Mouse (Mus musculus) midbrain, postnatal 0 days (tissue): ENCODE measurements at regions not wholly inside any gene's neighbourhood (a gene's known extent, or its start where the extent isn't known, plus 50 kb on each side); places are given as distances from the start of the nearest gene placed in this dataset.

Experiments
- ATAC-seq: fragments of 200-750 bp; cut with Nextera tagmentation; 2 replicates; pipeline ENCODE4 v1.8.0; 2017; ENCODE audit warnings: moderate number of reproducible peaks, mild to moderate bottlenecking, moderate TSS enrichment, moderate library complexity; ENCODE audit not compliant: low FRiP score
- DNase-seq: peaks from one replicate; pipeline ENCODE4 v3.0.0-alpha.2; 2015; ENCODE audit warnings: low spot score
- H3K27ac ChIP-seq: fragments of 300-500 bp; sonication (generic); 2 replicates; pipeline ENCODE4 v1.5.1; 2014; ENCODE audit warnings: low read depth, mild to moderate bottlenecking, low read length, mixed read lengths
- H3K27me3 ChIP-seq: fragments of 300-500 bp; sonication (generic); 2 replicates; pipeline ENCODE4 v1.6.1; 2014; ENCODE audit warnings: low read length, control low read depth, mixed read lengths; ENCODE audit not compliant: insufficient read depth
- H3K36me3 ChIP-seq: fragments of 300-500 bp; sonication (generic); 2 replicates; pipeline ENCODE4 v1.6.1; 2014; ENCODE audit warnings: low read length, control low read depth, mixed read lengths; ENCODE audit not compliant: insufficient read depth
- H3K4me1 ChIP-seq: fragments of 300-500 bp; sonication (generic); 2 replicates; pipeline ENCODE4 v1.6.1; 2014; ENCODE audit warnings: mild to moderate bottlenecking, control low read depth, antibody characterized with exemption, low read length, mixed read lengths; ENCODE audit not compliant: insufficient read depth
- H3K4me2 ChIP-seq: fragments of 300-500 bp; sonication (generic); 2 replicates; pipeline ENCODE4 v1.6.1; 2014; ENCODE audit warnings: low read depth, mild to moderate bottlenecking, low read length, mixed read lengths; ENCODE audit not compliant: poor library complexity, severe bottlenecking
- H3K4me3 ChIP-seq: fragments of 300-500 bp; sonication (generic); 2 replicates; pipeline ENCODE4 v1.5.1; 2014; ENCODE audit warnings: low read depth, mild to moderate bottlenecking, low read length, moderate library complexity
- H3K9ac ChIP-seq: fragments of 300-500 bp; sonication (generic); replicated peaks from 2 replicates; pipeline ENCODE4 v1.6.1; 2014; ENCODE audit warnings: mild to moderate bottlenecking, low read length, moderate library complexity, mixed read lengths; ENCODE audit not compliant: poor library complexity, severe bottlenecking
- H3K9me3 ChIP-seq: fragments of 300-500 bp; sonication (generic); 2 replicates; pipeline ENCODE4 v1.6.1; 2016; ENCODE audit warnings: low read length, control low read depth
- CTCF ChIP-seq: IDR thresholded peaks from 2 replicates; pipeline ENCODE4 v1.5.1; 2016; ENCODE audit warnings: antibody characterized with exemption, mild to moderate bottlenecking
- WGBS: fragments of 180-500 bp; shearing (Covaris S2); extraction: QIAGEN DNeasy Blood & Tissue Kit; methylation state at CpG from one replicate; pipeline ENCODE4 v1.1.7; 2014; 5-methylcytosine and 5-hydroxymethylcytosine counted together

DNA sequence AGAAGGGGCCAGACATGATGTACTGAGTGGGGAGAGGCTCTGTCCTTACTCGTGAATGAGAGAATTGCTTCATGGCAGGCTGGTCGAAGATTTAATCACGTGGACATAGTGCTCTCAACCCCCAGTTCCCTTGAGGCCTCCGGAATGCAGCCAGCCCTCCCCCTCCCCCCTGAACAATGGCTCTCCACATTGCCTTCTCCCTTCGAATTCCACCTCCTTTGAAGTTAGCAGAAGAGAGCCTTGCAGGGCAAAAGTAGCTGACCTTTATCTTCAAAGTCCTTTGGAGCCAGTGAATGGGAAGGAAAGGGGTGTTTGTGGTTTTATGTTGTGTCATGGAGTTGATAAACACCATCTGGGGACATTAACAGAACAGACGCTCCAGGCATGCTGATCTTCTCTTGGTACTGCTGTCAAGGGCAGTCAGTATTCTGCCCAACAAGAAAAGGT lies 187.9 kb upstream of the Egfl6 start:
- WGBS, result 19% methylated on average over 6 of the region's 6 CpGs
- Histone ChIP-seq H3K36me3 (no peaks in the 10 kb centered on the region), H3K27me3 (no peaks in the 10 kb centered on the region), H3K9ac (no peak overlapping the region), H3K9me3 (no peaks in the 10 kb centered on the region), H3K4me3 (no peak overlapping the region), H3K4me1 (no peaks in the 10 kb centered on the region), H3K27ac (no peak overlapping the region), H3K4me2 (no peak overlapping the region)
- DNase-seq (peak; percentile 5), ATAC-seq (no peak)
- TF ChIP-seq CTCF, result no peak

- DNase-seq (no peak), ATAC-seq (no peak)
- H3K27me3 ChIP-seq, result no peaks in the 10 kb centered on the region
- H3K27ac ChIP-seq, result no peak overlapping the region
- H3K4me2 ChIP-seq, result no peak overlapping the region
- TF ChIP-seq CTCF, result no peak
- H3K36me3 ChIP-seq, result no peaks in the 10 kb centered on the region
- no peaks in the 10 kb centered on the region for H3K9me3 ChIP-seq
- H3K4me1 ChIP-seq, result no peaks in the 10 kb centered on the region
- 82% methylated on average over 6 of the region's 6 CpGs for WGBS
- no peak overlapping the region for H3K4me3 ChIP-seq
- H3K9ac ChIP-seq, result no peak overlapping the region
Measured at GRCm38 (mm10) chrX:166766991-166767390, 181.5 kb upstream of the Egfl6 start.

GRCm38 (mm10) chrX:166765647-166766046 lies 180.1 kb upstream of the Egfl6 start:
- no peak for DNase-seq
- H3K4me1 ChIP-seq, result no peaks in the 10 kb centered on the region
- no peak for ATAC-seq

DNA sequence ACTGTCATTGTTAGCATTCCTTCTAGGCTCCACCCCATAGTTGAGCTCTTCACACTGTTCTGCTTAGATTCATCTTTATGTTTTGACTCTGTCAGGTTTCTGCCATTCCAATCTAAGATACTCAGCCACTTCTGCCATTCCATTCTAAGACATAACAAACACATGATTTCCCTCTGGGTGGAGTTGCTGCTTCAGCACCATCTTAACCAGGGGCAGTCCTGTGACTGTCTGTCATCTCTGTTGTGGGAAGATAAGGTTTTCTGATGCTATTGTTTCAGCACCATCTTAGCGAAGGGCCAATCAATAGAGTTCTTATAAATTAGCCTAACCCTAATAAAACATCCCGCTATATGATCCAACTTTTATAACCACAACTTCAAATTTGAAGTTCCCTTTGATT lies 176.6 kb upstream of the Egfl6 start:
- DNase-seq (no peak), ATAC-seq (no peak)
- Histone ChIP-seq H3K4me2 (no peak overlapping the region), H3K4me1 (no peaks in the 10 kb centered on the region), H3K36me3 (no peaks in the 10 kb centered on the region), H3K4me3 (no peak overlapping the region), H3K9me3 (no peaks in the 10 kb centered on the region), H3K9ac (no peak overlapping the region), H3K27me3 (0 out of 2 replicates have a peak, but pooled peaks cover 3% of the 10 kb centered on the region), H3K27ac (no peak overlapping the region)
- WGBS, result 87% methylated on average over 2 of the region's 2 CpGs
- TF ChIP-seq CTCF, result no peak

More at GRCm38 (mm10) chrX:166765647-166766046, 180.1 kb upstream of the Egfl6 start:
- Histone ChIP-seq H3K36me3 (no peaks in the 10 kb centered on the region), H3K4me3 (no peak overlapping the region), H3K27ac (no peak overlapping the region), H3K9me3 (no peaks in the 10 kb centered on the region), H3K9ac (no peak overlapping the region), H3K4me2 (no peak overlapping the region), H3K27me3 (no peaks in the 10 kb centered on the region)
- WGBS, result 86% methylated on average over 2 of the region's 2 CpGs
- no peak for TF ChIP-seq CTCF

DNA sequence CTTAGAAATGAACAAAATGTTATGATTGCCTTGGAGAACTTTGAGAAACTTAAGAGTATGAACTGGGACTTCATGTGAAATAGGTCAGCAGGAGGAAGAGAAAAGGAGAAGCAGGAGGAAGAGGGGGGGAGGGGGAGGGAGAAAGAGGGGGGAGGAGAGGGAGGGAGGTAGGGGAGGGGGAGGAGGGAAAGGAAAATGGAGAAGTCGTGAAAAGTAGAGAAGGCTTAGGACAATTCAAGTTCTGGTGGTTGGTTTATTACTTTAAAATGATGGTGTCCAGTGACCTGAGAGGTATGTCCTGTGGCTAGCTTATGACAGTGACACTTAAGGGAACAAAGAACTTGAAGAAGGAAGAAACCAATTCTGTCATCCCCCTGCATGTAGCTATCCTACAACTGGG lies 171.6 kb upstream of the Egfl6 start:
- no peak overlapping the region for H3K4me2 ChIP-seq
- H3K27ac ChIP-seq, result no peak overlapping the region
- no peaks in the 10 kb centered on the region for H3K9me3 ChIP-seq
- DNase-seq (no peak), ATAC-seq (no peak)
- WGBS, result 73% methylated on average over 1 of the region's 1 CpGs
- H3K4me1 ChIP-seq, result no peaks in the 10 kb centered on the region
- H3K4me3 ChIP-seq, result no peak overlapping the region
- H3K27me3 ChIP-seq, result 0 out of 2 replicates have a peak, but pooled peaks cover 3% of the 10 kb centered on the region
- TF ChIP-seq CTCF, result no peak
- H3K9ac ChIP-seq, result no peak overlapping the region
- no peaks in the 10 kb centered on the region for H3K36me3 ChIP-seq

GRCm38 (mm10) chrX:166754967-166755654 lies 169.6 kb upstream of the Egfl6 start:
- no peaks in the 10 kb centered on the region for H3K9me3 ChIP-seq
- DNase-seq (no peak), ATAC-seq (no peak)
- no peak for TF ChIP-seq CTCF
- H3K9ac ChIP-seq, result no peak overlapping the region
- H3K4me3 ChIP-seq, result no peak overlapping the region
- 87% methylated on average over 3 of the region's 3 CpGs for WGBS
- H3K27ac ChIP-seq, result no peak overlapping the region
- 0 out of 2 replicates have a peak, but pooled peaks cover 3% of the 10 kb centered on the region for H3K27me3 ChIP-seq
- H3K4me1 ChIP-seq, result no peaks in the 10 kb centered on the region
- H3K4me2 ChIP-seq, result no peak overlapping the region
- no peaks in the 10 kb centered on the region for H3K36me3 ChIP-seq
